Mouse (Mus musculus): Measurements from ENCODE around the gene Rpl28. TPM values are rescaled to one million over a fixed set of nuclear protein-coding genes. Genes with fewer than 3 reads are reported as not detected.
"Not testable (repeated sequence)": the region's sequence is repeated elsewhere in the genome, so short reads cannot be mapped to it uniquely, and the experiment has no call there.

The Rpl28 gene
- polyA plus RNA-seq, 1 experiment from 2014 or later, result 345 TPM

DNA sequence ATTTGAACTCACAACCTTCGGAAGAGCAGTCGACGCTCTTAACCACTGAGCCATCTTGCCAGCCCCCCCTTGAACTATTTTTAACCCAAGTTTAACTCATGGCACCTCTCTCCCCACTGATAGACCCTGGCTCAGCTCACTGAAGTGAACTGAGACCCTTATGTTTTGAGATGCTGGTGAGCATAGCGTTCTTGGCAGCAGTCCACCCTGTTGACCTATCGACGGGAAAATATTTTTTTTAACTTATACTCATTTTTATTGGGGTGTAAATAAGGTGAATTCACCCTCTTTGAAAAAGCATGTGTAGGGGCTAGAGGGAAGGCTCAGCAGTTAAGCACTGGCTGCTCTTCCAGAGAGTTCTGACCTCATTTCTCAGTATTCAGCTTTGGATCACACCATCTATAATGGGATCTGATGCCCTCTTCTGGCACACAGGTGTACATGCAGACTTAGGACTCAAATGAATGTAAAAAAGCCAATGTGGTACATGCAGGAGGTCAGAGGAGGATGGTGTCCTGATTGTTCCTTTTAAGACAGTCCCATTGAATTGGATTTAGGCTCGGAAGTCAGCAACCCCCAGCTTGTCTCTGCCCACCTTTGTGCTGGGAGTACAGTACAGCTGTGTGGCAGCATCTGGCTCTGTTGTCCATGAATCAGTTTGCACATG is 3.2 kb downstream of the Rpl28 start:
- H3K4me1 ChIP-seq (ENCODE audit: control insufficient read depth, insufficient read depth, low read length), result peaks cover 17% of the 10 kb centered on the region
- 70% methylated on average over 7 of the region's 7 CpGs for WGBS

DNA sequence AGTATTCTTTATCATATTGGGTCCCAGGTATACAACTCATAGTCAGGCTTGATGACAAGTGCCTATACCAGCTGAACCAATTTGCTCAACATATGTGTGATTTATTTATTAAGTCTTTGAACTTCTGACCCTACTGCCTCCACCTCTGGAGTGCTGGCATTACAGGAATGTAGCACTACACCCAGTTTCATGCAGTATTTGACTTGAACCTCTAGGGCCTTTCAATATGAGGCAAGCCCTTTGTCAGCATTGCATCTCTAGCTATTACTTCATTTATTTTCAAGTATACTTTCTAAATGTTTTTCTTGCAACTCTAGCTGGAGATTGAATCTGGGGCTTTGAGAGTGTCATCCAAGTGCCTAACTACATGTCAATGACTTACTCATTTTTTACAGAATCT is 9.6 kb downstream of the Rpl28 start:
- no peaks in the 10 kb centered on the region for H3K9me3 ChIP-seq (ENCODE audit: control insufficient read depth, low read length)
- no peak for ATAC-seq
- H3K27ac ChIP-seq (ENCODE audit: low read length), result no peak overlapping the region

More for the DNA sequence above, 3.2 kb downstream of the Rpl28 start:
- no peak overlapping the region for H3K4me3 ChIP-seq (ENCODE audit: low read length)
- peaks cover 19% of the 10 kb centered on the region for H3K36me3 ChIP-seq (ENCODE audit: control insufficient read depth, insufficient read depth, low read length)
- H3K9ac ChIP-seq (ENCODE audit: low read depth, low read length), result no peak overlapping the region
- no peaks in the 10 kb centered on the region for H3K27me3 ChIP-seq (replicated peaks; ENCODE audit: control insufficient read depth, insufficient read depth, low read length)
- H3K9me3 ChIP-seq (ENCODE audit: control insufficient read depth, low read length), result no peaks in the 10 kb centered on the region
- no peak overlapping the region for H3K4me2 ChIP-seq (ENCODE audit: low read depth, low read length)
- 0 out of 2 replicates have a peak, but pooled peaks have one; percentile 2 for ATAC-seq
- H3K27ac ChIP-seq (ENCODE audit: low read length), result no peak overlapping the region; the same call in 1 of the 2 replicates

DNA sequence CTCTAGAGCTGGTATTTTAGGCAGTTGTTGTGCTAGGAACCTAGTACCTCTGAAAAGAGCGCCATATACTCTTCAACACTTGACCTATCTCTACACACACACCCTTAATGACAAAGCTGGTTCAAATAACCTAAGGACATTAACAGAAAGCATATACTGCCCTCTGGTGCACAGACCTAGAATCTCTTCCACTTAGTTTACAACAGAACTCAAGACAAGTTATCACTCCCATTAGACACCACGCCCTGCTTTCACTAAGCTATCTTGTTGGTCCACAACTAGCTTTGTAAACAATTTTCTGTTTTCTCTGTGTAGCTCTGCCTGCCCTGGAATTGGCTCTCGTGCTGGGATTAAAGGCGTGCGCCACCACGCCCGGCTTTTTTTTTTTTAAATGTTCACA is 14.0 kb downstream of the Rpl28 start:
- Histone ChIP-seq H3K9ac (ENCODE audit: low read depth, low read length) (no peak overlapping the region), H3K36me3 (ENCODE audit: control insufficient read depth, insufficient read depth, low read length) (peaks cover 23% of the 10 kb centered on the region), H3K9me3 (ENCODE audit: control insufficient read depth, low read length) (no peaks in the 10 kb centered on the region), H3K27ac (ENCODE audit: low read length) (no peak overlapping the region), H3K4me2 (ENCODE audit: low read depth, low read length) (no peak overlapping the region), H3K27me3 (replicated peaks; ENCODE audit: control insufficient read depth, insufficient read depth, low read length) (no peaks in the 10 kb centered on the region), H3K4me1 (ENCODE audit: control insufficient read depth, insufficient read depth, low read length) (peaks cover 20% of the 10 kb centered on the region), H3K4me3 (ENCODE audit: low read length) (no peak overlapping the region)
- ATAC-seq, result peak; percentile 26; the same call in 1 of the 2 replicates
- 86% methylated on average over 7 of the region's 7 CpGs for WGBS

More for the DNA sequence above, 9.6 kb downstream of the Rpl28 start:
- no peak overlapping the region for H3K4me2 ChIP-seq (ENCODE audit: low read depth, low read length)
- no peaks in the 10 kb centered on the region for H3K27me3 ChIP-seq (replicated peaks; ENCODE audit: control insufficient read depth, insufficient read depth, low read length)
- no peaks in the 10 kb centered on the region for H3K4me1 ChIP-seq (ENCODE audit: control insufficient read depth, insufficient read depth, low read length)
- no peak overlapping the region for H3K4me3 ChIP-seq (ENCODE audit: low read length)
- peaks cover 11% of the 10 kb centered on the region; the same call in 1 of the 2 replicates for H3K36me3 ChIP-seq (ENCODE audit: control insufficient read depth, insufficient read depth, low read length)
- H3K9ac ChIP-seq (ENCODE audit: low read depth, low read length), result no peak overlapping the region

- 33% methylated on average over 10 of the region's 10 CpGs for WGBS
Observed at GRCm38 (mm10) chr7:4811131-4811530, 18.5 kb downstream of the Rpl28 start.

GRCm38 (mm10) chr7:4811842-4812302 is 19.2 kb downstream of the Rpl28 start:
- Histone ChIP-seq H3K9ac (ENCODE audit: low read depth, low read length) (peak overlapping the region; percentile 99), H3K27me3 (replicated peaks; ENCODE audit: control insufficient read depth, insufficient read depth, low read length) (no peaks in the 10 kb centered on the region), H3K4me2 (ENCODE audit: low read depth, low read length) (peak overlapping the region; percentile 66), H3K36me3 (ENCODE audit: control insufficient read depth, insufficient read depth, low read length) (peaks cover 16% of the 10 kb centered on the region), H3K27ac (ENCODE audit: low read length) (peak overlapping the region; percentile 98), H3K9me3 (ENCODE audit: control insufficient read depth, low read length) (no peaks in the 10 kb centered on the region), H3K4me3 (ENCODE audit: low read length) (peak overlapping the region; percentile 94), H3K4me1 (ENCODE audit: control insufficient read depth, insufficient read depth, low read length) (peaks cover 23% of the 10 kb centered on the region)
- peak; percentile 34 for ATAC-seq
- WGBS, result 1% methylated on average over 26 of the region's 36 CpGs

More at GRCm38 (mm10) chr7:4811131-4811530, 18.5 kb downstream of the Rpl28 start:
- not testable (repeated sequence) for H3K27me3 ChIP-seq (replicated peaks; ENCODE audit: control insufficient read depth, insufficient read depth, low read length); H3K9me3 ChIP-seq (ENCODE audit: control insufficient read depth, low read length); ATAC-seq
- Histone ChIP-seq H3K27ac (ENCODE audit: low read length) (peak overlapping the region; percentile 98; the same call in 1 of the 2 replicates), H3K4me1 (ENCODE audit: control insufficient read depth, insufficient read depth, low read length) (peaks cover 23% of the 10 kb centered on the region), H3K4me2 (ENCODE audit: low read depth, low read length) (peak overlapping the region; percentile 66), H3K9ac (ENCODE audit: low read depth, low read length) (peak overlapping the region; percentile 99), H3K4me3 (ENCODE audit: low read length) (peak overlapping the region; percentile 94), H3K36me3 (ENCODE audit: control insufficient read depth, insufficient read depth, low read length) (peaks cover 20% of the 10 kb centered on the region)

DNA sequence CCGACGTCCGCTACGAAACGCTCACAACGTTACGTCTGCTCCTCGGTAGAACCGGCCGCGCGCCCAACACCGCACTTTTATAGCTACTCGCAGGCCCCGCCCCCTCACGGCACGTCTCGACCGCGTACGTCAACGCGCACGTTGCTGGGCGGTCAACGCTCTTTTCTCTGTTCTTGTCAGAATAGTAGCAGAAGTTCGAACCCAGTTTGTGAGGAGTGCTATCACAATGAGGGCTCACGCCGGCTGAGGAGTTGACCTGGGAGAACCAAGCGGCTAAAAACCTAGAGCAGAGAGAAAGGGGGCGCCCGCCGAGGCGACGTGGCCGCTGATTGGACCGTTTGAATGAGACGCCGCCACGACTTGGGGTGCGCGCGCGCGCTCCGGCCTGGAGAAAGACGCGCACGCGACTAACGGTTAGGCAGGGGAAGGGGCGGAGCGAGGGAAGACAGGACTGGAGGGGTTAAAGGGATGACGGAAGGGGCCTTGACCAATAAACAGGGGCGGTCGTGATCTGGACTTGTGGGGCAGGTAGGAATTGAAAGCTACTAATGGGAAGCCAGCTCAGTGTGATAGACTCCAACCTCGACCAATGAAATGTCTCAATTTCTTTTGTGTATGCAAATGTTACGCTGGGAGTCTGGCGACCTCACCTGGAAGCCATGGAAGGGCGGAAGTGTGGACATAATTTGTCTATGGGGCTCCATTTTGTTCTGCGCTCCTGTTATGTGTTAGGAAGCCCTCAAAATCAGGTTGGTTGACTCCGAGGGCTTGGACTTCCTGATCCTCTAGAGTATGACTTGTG is 19.8 kb downstream of the Rpl28 start, which contains the start of gene Ube2s:
Ube2s (minus strand) TSS at position 288 of the 802 bp plus-strand sequence.
- Histone ChIP-seq H3K4me2 (ENCODE audit: low read depth, low read length) (peak within 1 kb of the TSS; percentile 66), H3K27ac (ENCODE audit: low read length) (peak within 1 kb of the TSS; percentile 98), H3K9me3 (ENCODE audit: control insufficient read depth, low read length) (no peaks in the 10 kb centered on the region), H3K4me1 (ENCODE audit: control insufficient read depth, insufficient read depth, low read length) (peaks cover 23% of the 10 kb centered on the region), H3K9ac (ENCODE audit: low read depth, low read length) (peak within 1 kb of the TSS; percentile 99), H3K27me3 (replicated peaks; ENCODE audit: control insufficient read depth, insufficient read depth, low read length) (no peaks in the 10 kb centered on the region), H3K36me3 (ENCODE audit: control insufficient read depth, insufficient read depth, low read length) (peaks cover 9% of the 10 kb centered on the region), H3K4me3 (ENCODE audit: low read length) (peak within 1 kb of the TSS; percentile 94)
- under 1% methylated on average over 62 of the region's 62 CpGs for whole genome bisulfite sequencing
- ATAC-seq, result peak; percentile 99

GRCm38 (mm10) chr7:4813105-4813791 is 20.6 kb downstream of the Rpl28 start:
- Histone ChIP-seq H3K4me3 (ENCODE audit: low read length) (peak overlapping the region; percentile 94), H3K27ac (ENCODE audit: low read length) (peak overlapping the region; percentile 88), H3K9ac (ENCODE audit: low read depth, low read length) (peak overlapping the region; percentile 64), H3K9me3 (ENCODE audit: control insufficient read depth, low read length) (no peaks in the 10 kb centered on the region), H3K4me2 (ENCODE audit: low read depth, low read length) (peak overlapping the region; percentile 57), H3K27me3 (replicated peaks; ENCODE audit: control insufficient read depth, insufficient read depth, low read length) (no peaks in the 10 kb centered on the region), H3K36me3 (ENCODE audit: control insufficient read depth, insufficient read depth, low read length) (peaks cover 6% of the 10 kb centered on the region), H3K4me1 (ENCODE audit: control insufficient read depth, insufficient read depth, low read length) (peaks cover 26% of the 10 kb centered on the region)
- 25% methylated on average over 8 of the region's 8 CpGs for WGBS
- ATAC-seq, result no peak

GRCm38 (mm10) chr7:4816559-4816958 is 23.9 kb downstream of the Rpl28 start:
- ATAC-seq, result no peak
- H3K4me3 ChIP-seq (ENCODE audit: low read length), result no peak overlapping the region
- H3K9me3 ChIP-seq (ENCODE audit: control insufficient read depth, low read length), result no peaks in the 10 kb centered on the region
- no peak overlapping the region for H3K27ac ChIP-seq (ENCODE audit: low read length)
- H3K4me1 ChIP-seq (ENCODE audit: control insufficient read depth, insufficient read depth, low read length), result peaks cover 7% of the 10 kb centered on the region; the same call in 1 of the 2 replicates
- H3K4me2 ChIP-seq (ENCODE audit: low read depth, low read length), result no peak overlapping the region
- H3K9ac ChIP-seq (ENCODE audit: low read depth, low read length), result no peak overlapping the region
- H3K36me3 ChIP-seq (ENCODE audit: control insufficient read depth, insufficient read depth, low read length), result no peaks in the 10 kb centered on the region
- H3K27me3 ChIP-seq (replicated peaks; ENCODE audit: control insufficient read depth, insufficient read depth, low read length), result no peaks in the 10 kb centered on the region

DNA sequence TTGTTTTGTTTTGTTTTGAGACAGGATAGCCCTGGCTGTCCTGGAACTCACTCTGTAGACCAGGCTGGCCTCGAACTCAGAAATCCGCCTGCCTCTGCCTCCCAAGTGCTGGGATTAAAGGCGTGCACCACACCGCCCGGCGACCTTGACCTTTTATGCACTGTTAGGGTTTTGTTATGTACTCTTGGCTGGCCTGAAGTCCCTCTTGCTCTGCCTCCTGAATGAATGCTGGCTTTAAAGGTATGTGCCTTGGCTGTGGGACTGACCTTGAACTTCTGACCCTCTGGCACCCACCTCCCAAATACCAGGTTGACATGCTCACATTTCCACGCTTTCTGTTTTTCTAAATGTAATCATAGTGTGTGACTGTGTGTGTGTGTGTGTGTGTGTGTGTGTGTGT is 28.3 kb downstream of the Rpl28 start:
- not testable (repeated sequence) for H3K4me3 ChIP-seq (ENCODE audit: low read length); H3K4me1 ChIP-seq (ENCODE audit: control insufficient read depth, insufficient read depth, low read length); H3K9me3 ChIP-seq (ENCODE audit: control insufficient read depth, low read length); H3K9ac ChIP-seq (ENCODE audit: low read depth, low read length); H3K27ac ChIP-seq (ENCODE audit: low read length); ATAC-seq; H3K27me3 ChIP-seq (replicated peaks; ENCODE audit: control insufficient read depth, insufficient read depth, low read length); H3K4me2 ChIP-seq (ENCODE audit: low read depth, low read length); H3K36me3 ChIP-seq (ENCODE audit: control insufficient read depth, insufficient read depth, low read length)
- WGBS, result 84% methylated on average over 7 of the region's 7 CpGs

All from intestine, embryonic 16.5 days (tissue).